Mouse (Mus musculus) monocyte, adult 2 months (primary cell): ENCODE data around the gene Aym1.

Experiments
- DNase-seq, 2 experiments: peaks; one replicate each; pipeline ENCODE4 v3.0.0; 2022; ENCODE audit warnings: low spot score in 2 of 2, low read depth in 1 of 2

Aym1 gene

DNA sequence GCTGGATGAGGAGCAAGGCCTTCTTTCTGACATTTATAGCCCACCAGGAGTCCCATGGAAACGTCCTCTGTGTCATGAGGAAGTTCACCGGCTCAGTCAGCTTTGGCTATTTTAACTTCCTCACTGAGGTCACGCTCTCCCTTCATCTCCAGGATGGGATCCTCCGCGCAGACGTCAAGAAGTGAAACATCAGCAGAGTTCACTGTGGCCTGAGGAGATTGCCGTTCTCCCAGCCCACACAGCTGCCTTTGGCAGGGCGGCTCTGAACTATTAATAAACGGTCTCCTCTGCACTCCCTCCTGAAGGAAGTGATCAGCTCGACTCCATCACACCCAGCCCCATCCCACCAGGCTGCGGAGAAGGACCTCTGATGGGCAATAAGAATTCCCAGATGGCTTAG lies 45.6 kb downstream of the Aym1 start:
- no peak for DNase-seq

DNA sequence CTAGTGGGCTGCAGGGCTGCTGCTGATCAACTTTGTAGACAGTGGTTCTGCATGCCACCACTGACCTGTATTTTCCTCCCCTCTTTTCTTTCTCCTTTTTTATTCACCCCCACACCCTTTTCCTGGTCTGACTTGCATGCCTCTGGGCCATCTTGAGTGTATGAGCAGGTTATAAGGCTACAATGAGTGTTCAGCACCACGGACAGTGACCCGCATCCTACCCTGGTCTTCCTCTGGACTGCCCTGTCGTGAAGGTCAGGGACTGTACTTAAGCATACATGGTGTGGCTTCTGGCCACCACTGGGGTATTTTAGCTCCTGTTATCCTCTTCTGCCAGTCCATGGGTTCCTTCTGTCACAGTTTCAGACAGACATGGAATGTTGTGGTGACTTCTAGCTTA lies 50.3 kb downstream of the Aym1 start:
- no peak for DNase-seq
